Mouse (Mus musculus): ENCODE data around the gene Dkk3. TPM values are rescaled to one million over a fixed set of nuclear protein-coding genes. Genes with fewer than 3 reads are reported as not detected.
"Not testable (repeated sequence)": the region's sequence is repeated elsewhere in the genome, so short reads cannot be mapped to it uniquely, and the experiment has no call there.

Gene Dkk3
- total RNA-seq, 2 experiments from 2014 or later = 72.5 to 93.3 TPM

- DNase-seq (ENCODE audit: extremely low spot score in 1 of 2, low spot score in 2 of 2) = no peak
- intact Hi-C loops (cut with DNase I) = no loop called here
Measured at GRCm38 (mm10) chr7:112110638-112111372, 48.1 kb downstream of the Dkk3 start.

GRCm38 (mm10) chr7:112108757-112109156 is 50.1 kb downstream of the Dkk3 start:
- DNase-seq (ENCODE audit: extremely low spot score in 1 of 2, low spot score in 2 of 2) = no peak
- intact Hi-C loops (cut with DNase I) = no loop called here

- intact Hi-C loops (cut with DNase I) = no loop called here
- DNase-seq (ENCODE audit: extremely low spot score in 1 of 2, low spot score in 2 of 2) = no peak
Measured at GRCm38 (mm10) chr7:112103816-112104215, 55.0 kb downstream of the Dkk3 start.

DNA sequence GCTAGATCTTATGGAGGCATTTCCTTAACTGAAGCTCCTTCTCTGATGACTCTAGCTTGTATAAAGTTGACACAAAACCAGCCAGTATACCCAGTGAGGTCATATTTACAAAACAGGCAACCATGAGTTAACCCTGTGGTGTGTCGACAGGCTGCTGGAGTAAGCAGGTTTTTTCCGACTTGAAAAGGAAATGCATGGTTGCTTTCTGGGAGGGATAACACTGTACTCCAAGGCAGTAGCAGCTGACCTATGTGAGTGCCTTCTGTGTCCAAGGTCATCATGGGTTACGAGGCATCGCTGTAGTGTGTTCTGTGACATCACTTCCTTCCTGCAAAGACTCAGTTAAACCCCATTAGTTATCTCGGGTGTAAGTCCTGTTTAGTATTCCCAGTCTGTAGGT is 55.9 kb downstream of the Dkk3 start:
- no peak for DNase-seq (ENCODE audit: extremely low spot score in 1 of 2, low spot score in 2 of 2)

DNA sequence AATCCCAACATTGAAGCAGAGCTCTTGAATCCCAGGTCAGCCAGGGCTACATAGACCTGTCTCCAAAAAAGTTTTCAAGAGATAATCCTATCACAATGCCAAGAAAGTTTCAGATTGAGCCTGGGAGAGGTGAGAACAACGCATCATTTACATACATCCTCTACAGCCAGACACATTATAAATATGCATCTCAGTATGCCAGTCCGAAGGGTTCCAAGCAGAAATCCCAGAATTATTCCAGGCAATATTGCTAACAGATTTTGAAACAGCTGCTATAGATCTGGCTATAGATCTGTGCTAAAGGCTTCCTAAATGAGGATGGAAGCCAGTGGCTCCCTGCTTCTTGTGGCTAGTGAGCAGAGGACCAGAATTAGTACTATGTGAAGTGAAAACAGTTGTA is 58.0 kb downstream of the Dkk3 start:
- intact Hi-C loops (cut with DNase I) = no loop called here
- peak in 1 of 2 experiments; percentile 40 for DNase-seq (ENCODE audit: extremely low spot score in 1 of 2, low spot score in 2 of 2)

More for the DNA sequence above, 55.9 kb downstream of the Dkk3 start:
- intact Hi-C loops (cut with DNase I) = no loop called here

- DNase-seq (ENCODE audit: extremely low spot score in 1 of 2, low spot score in 2 of 2); intact Hi-C loops (cut with DNase I): not testable (repeated sequence)
Measured at GRCm38 (mm10) chr7:112094923-112095322, 63.9 kb downstream of the Dkk3 start.

- no peak for DNase-seq (ENCODE audit: extremely low spot score in 1 of 2, low spot score in 2 of 2)
- intact Hi-C loops (cut with DNase I) = loop anchor here (5.0 to 10.0 kb wide), 2 partner anchors 91 to 279 kb away; no protein-coding TSS in a partner anchor
Measured at GRCm38 (mm10) chr7:112086186-112086585, 72.7 kb downstream of the Dkk3 start.

DNA sequence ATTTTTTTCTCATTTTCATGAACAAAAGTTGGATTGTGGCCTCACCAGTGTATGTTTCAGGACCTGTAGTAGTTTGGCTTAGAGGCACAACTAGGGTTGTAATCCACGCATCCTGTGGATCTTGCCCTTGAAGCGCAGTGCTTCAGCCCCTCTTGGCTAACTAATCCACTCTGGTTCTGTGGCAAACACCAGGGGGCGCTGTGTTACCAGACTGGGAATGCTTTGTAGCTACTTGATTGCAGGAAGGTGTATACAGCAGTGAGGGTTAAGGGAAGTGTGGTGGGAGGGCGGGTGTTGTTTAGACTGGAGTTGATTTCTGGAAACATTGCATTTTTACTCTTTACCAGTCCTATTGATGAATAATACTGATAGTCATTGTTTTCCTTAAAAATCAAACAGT is 73.8 kb downstream of the Dkk3 start:
- intact Hi-C loops (cut with DNase I) = loop anchor here (5.0 to 10.0 kb wide), 2 partner anchors 92 to 280 kb away; no protein-coding TSS in a partner anchor
- peak; percentile 67 to 88 for DNase-seq (ENCODE audit: extremely low spot score in 1 of 2, low spot score in 2 of 2)

- intact Hi-C loops (cut with DNase I) = loop anchor here (10.0 kb wide), 1 partner anchor 281 kb away; no protein-coding TSS in a partner anchor
- no peak for DNase-seq (ENCODE audit: extremely low spot score in 1 of 2, low spot score in 2 of 2)
Measured at GRCm38 (mm10) chr7:112084222-112084621, 74.6 kb downstream of the Dkk3 start.

GRCm38 (mm10) chr7:112082636-112083035 is 76.2 kb downstream of the Dkk3 start:
- DNase-seq (ENCODE audit: extremely low spot score in 1 of 2, low spot score in 2 of 2) = no peak
- intact Hi-C loops (cut with DNase I) = loop anchor here (10.0 kb wide), 1 partner anchor 282 kb away; no protein-coding TSS in a partner anchor

- DNase-seq (ENCODE audit: extremely low spot score in 1 of 2, low spot score in 2 of 2) = no peak
- intact Hi-C loops (cut with DNase I) = no loop called here
Measured at GRCm38 (mm10) chr7:112074868-112075267, 84.0 kb downstream of the Dkk3 start.

Other genes starting within 250 kb of the Dkk3 start
- 10 to 100 TPM; 70.2 to 70.8 TPM for gene Usp47, start 135.6 kb downstream of the Dkk3 start, total RNA-seq (2021)
- gene Mical2, start 66.8 kb upstream of the Dkk3 start, total RNA-seq (2021) = 100 to 1,000 TPM; 300 to 329 TPM

All from left cerebral cortex, postnatal 10 days (tissue).